8 mouse cellular contexts compared by ENCODE assay signal in genomic region chr13:73512776-73513673, GRCm38 (mm10). TPM values are rescaled to one million over a fixed set of nuclear protein-coding genes. Genes with fewer than 3 reads are reported as not detected.
A peak's percentile ranks its signal among the peaks of the same experiment; 100 is the strongest.
DNase-seq lines count a peak whose midpoint lies in the region; ATAC-seq and TF ChIP-seq lines count a peak whose summit lies in the region.

No protein-coding gene starts in this region.

- no peaks in the 10 kb centered on the region for H3K4me1 ChIP-seq in limb, embryonic 12.5 days (replicated peaks)
- H3K4me1 ChIP-seq in midbrain, postnatal 0 days (ENCODE audit: insufficient read depth, low read length), result no peaks in the 10 kb centered on the region

- ATAC-seq in limb, embryonic 12.5 days (ENCODE audit: insufficient number of reproducible peaks, insufficient read depth, low FRiP score, low TSS enrichment, low read depth), result peak; percentile 40; the same call in 1 of the 2 replicates
- ATAC-seq in midbrain, postnatal 0 days (ENCODE audit: low FRiP score), result peak; percentile 62

- H3K27ac ChIP-seq in limb, embryonic 12.5 days, result no peak overlapping the region
- no peak overlapping the region for H3K27ac ChIP-seq in midbrain, postnatal 0 days (ENCODE audit: low read depth, low read length)

- peak; percentile 67 for DNase-seq in A20 (ENCODE audit: low read depth, low spot score)
- peak; percentile 74 for DNase-seq in adrenal gland, adult 2 months
- DNase-seq in embryo, embryonic 10 days (ENCODE audit: low spot score), result peak; percentile 87
- peak; percentile 31 for DNase-seq in gastrocnemius, postnatal 25 days
- DNase-seq in kidney, adult 9 months, result peak; percentile 88
- DNase-seq in midbrain, postnatal 0 days (ENCODE audit: low spot score), result peak; percentile 91
- DNase-seq in spleen, postnatal 10 days (ENCODE audit: low spot score in 2 of 2), result peak; percentile 62 to 78

- no peak overlapping the region for H3K4me2 ChIP-seq in limb, embryonic 12.5 days
- no peak overlapping the region for H3K4me2 ChIP-seq in midbrain, postnatal 0 days (ENCODE audit: low read depth, low read length, poor library complexity, severe bottlenecking)

- no peak overlapping the region for H3K9ac ChIP-seq in limb, embryonic 12.5 days (replicated peaks)
- no peak overlapping the region for H3K9ac ChIP-seq in midbrain, postnatal 0 days (replicated peaks; ENCODE audit: low read length, poor library complexity, severe bottlenecking)

- H3K36me3 ChIP-seq in limb, embryonic 12.5 days, result peaks cover 86% of the 10 kb centered on the region
- peaks cover 50% of the 10 kb centered on the region for H3K36me3 ChIP-seq in midbrain, postnatal 0 days (ENCODE audit: insufficient read depth, low read length)

- 60% methylated on average over 13 of the region's 13 CpGs for WGBS in limb, embryonic 12.5 days
- 58% methylated on average over 13 of the region's 13 CpGs for WGBS in midbrain, postnatal 0 days

- H3K4me3 ChIP-seq in limb, embryonic 12.5 days (replicated peaks), result no peak overlapping the region
- no peak overlapping the region for H3K4me3 ChIP-seq in midbrain, postnatal 0 days (ENCODE audit: low read depth, low read length)

- no peaks in the 10 kb centered on the region for H3K27me3 ChIP-seq in limb, embryonic 12.5 days
- H3K27me3 ChIP-seq in midbrain, postnatal 0 days (ENCODE audit: insufficient read depth, low read length), result no peaks in the 10 kb centered on the region

- no peaks in the 10 kb centered on the region for H3K9me3 ChIP-seq in limb, embryonic 12.5 days
- H3K9me3 ChIP-seq in midbrain, postnatal 0 days (ENCODE audit: low read length), result no peaks in the 10 kb centered on the region

- TF ChIP-seq CTCF in midbrain, postnatal 0 days (IDR thresholded peaks at IDR 0.05), result peak; percentile 96

RNA-seq across cellular contexts. Expression of gene Slc6a3, which starts 23.5 kb away (rescaled TPM):
- total RNA-seq in adrenal gland, adult 2 months (2021), result under 1 TPM in 1 of 2 experiments, not detected in 1; 0.09 TPM
- polyA plus RNA-seq in adrenal gland, adult 2 months (2012; rRNA removed), result 0.13 TPM in 1 of 2 replicates, not detected in the other
- total RNA-seq in gastrocnemius, postnatal 25 days (2021), result not detected
- 0.10 and 0.15 TPM in 2 replicates for polyA plus RNA-seq in limb, embryonic 12.5 days (2016; fragmentation: Nextera tagmentation; extraction: Ambion mirVana)
- total RNA-seq in midbrain, postnatal 0 days (2014; rRNA removed), result 24.6 and 25.0 TPM in 2 replicates
- 14.3 and 24.3 TPM in 2 replicates for polyA plus RNA-seq in midbrain, postnatal 0 days (2015; fragmentation: Nextera tagmentation; extraction: Ambion mirVana)

RNA-seq across cellular contexts. Expression of gene Lpcat1, which starts 46.0 kb away (rescaled TPM):
- 10 to 100 TPM; 11.8 to 17.3 TPM for total RNA-seq in adrenal gland, adult 2 months (2021)
- 20.3 and 23.4 TPM in 2 replicates for polyA plus RNA-seq in adrenal gland, adult 2 months (2012; rRNA removed)
- 1 to 10 TPM; 2.8 to 3.5 TPM for total RNA-seq in gastrocnemius, postnatal 25 days (2021)
- polyA plus RNA-seq in limb, embryonic 12.5 days (2016; fragmentation: Nextera tagmentation; extraction: Ambion mirVana), result 61.2 and 61.7 TPM in 2 replicates
- 168 and 225 TPM in 2 replicates for total RNA-seq in midbrain, postnatal 0 days (2014; rRNA removed)
- 83.4 and 86.2 TPM in 2 replicates for polyA plus RNA-seq in midbrain, postnatal 0 days (2015; fragmentation: Nextera tagmentation; extraction: Ambion mirVana)

Comparison
In these comparisons a context has a peak if more than half of its experiments do, and no peak if none do; other contexts are left out.
1. DNase-seq: peak in every context shown above with its lines; median percentile 91 in midbrain, postnatal 0 days; 88 in kidney, adult 9 months; 87 in embryo, embryonic 10 days; 74 in adrenal gland, adult 2 months; 70 in spleen, postnatal 10 days; 67 in A20; 31 in gastrocnemius, postnatal 25 days.
2. RNA of gene Slc6a3, which starts 23.5 kb away (total RNA-seq): 24.6 to 25.0 TPM in midbrain, postnatal 0 days; 0.09 TPM in adrenal gland, adult 2 months and not detected in gastrocnemius, postnatal 25 days; every median in the first group is over 10 times any median in the second.